Mouse (Mus musculus) heart, adult 18-20 months (tissue): ENCODE measurements around the gene Nt5dc2. TPM values are rescaled to one million over a fixed set of nuclear protein-coding genes. Genes with fewer than 3 reads are reported as not detected.

Experiments used
- DNase-seq, 2 experiments: peaks; one replicate each; pipeline ENCODE4 v3.0.0; 2021 to 2022; ENCODE audit warnings: mixed read lengths in 1 of 2
- long read RNA-seq, 2 experiments: library from polyadenylated mRNA; stranded (forward); transcript quantifications; one replicate each; pipeline ENCODE4 v2.0.0; 2021
- total RNA-seq, 2 experiments: library from RNA; stranded (reverse); gene quantifications; 2 replicates each; pipeline ENCODE4 v1.2.3; 2021

Gene Nt5dc2
- total RNA-seq = 10 to 100 TPM; 19.2 TPM
- long read RNA-seq, experiment 1, transcript Nt5dc2-204 (14 exons, 1,848 nt) = major isoform, 34 of 39 reads
- long read RNA-seq, experiment 1, partial matches to known transcripts = 2 of 39 reads
- long read RNA-seq, experiment 1, other reads (novel, unspliced or antisense) = 1 of 39 reads
- long read RNA-seq, experiment 2, transcript Nt5dc2-204 (14 exons, 1,848 nt) = major isoform, 22 of 27 reads
- long read RNA-seq, experiment 2, partial matches to known transcripts = 3 of 27 reads
- long read RNA-seq, experiment 2, other reads (novel, unspliced or antisense) = 2 of 27 reads

- DNase-seq = peak; percentile 90 to 93
These were observed at the start of gene Nt5dc2 for GRCm38 (mm10) chr14:31130236-31131220. TSS of gene Nt5dc2 (plus strand) at chr14:31131053.

DNA sequence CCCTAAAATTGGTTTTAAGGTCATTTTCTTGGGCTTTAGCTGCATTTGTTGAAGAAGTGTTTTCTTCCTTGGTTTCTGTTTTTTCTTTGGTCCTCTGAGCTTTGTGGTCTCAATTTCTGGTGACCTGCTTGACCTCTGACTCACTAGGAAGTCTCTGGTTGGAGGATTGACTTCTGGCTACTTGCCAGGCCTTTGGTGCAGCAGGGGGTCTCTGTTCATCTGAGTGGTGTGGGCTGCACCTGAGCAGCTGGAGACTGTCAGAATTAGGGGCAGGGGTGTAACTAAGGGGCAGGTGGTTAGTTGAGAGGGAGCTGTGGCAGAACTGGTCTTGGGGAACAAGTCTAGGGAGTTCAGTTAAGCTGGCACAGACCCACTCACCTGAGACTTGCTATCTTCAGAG lies 49.7 kb upstream of the Nt5dc2 start:
- no peak for DNase-seq

GRCm38 (mm10) chr14:31087433-31087832 lies 43.4 kb upstream of the Nt5dc2 start:
- no peak for DNase-seq

GRCm38 (mm10) chr14:31088515-31088914 lies 42.3 kb upstream of the Nt5dc2 start:
- DNase-seq = no peak

DNA sequence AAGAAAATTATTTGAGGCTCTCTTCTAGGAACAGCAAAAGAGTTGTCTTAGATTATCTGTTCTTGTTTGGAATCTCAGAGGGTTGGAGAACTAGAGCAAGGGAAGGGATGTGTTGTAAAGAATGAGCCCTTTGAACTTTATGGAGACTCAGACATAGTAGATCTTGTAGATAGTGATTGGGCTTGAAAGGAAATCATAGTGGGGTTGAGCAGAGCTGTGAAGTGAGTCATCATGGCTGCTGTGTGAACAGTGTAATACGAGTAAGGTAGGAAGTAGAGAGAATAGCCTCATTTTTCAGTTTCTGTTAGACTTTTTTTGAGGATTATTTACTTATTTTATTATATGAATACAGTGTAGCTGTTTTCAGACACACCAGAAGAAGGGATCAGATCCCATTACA lies 40.9 kb upstream of the Nt5dc2 start:
- DNase-seq = no peak

DNA sequence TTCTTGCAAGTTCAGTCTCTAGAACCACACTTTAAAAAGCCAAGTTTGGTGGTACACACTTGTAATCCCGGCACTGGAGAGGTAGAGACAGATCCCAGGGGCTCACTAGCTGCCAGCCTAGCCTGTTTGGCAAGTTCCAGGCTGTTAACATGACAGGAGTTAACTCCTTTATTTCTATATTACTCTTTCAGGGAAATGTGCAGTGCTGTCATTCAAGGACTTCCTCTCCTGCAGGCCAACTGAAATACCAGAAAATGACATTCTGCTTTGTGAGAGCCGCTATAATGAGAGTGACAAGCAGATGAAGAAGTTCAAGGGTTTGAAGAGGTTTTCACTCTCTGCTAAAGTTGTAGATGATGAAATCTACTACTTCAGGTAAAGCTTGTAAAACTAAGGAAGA lies 25.7 kb upstream of the Nt5dc2 start:
- no peak for DNase-seq

DNA sequence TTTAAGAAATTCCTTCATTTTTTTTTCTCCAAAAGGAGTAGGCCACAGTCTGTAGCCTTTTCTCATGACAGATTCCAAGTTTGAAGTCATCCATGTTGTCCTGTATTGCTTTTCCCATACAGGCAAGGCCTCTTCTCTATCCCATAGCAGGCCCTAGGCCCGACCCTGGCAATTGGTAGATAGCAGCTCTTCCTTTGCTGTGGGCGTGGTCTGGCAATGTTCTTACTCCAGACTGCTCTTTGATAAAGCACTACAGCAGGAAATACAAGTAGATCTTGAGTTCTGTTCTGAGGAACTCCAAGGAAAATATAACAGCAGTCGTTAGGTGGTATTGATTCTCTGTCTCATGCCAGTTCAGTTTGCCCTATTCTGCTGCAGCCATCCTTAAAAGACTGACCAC lies 20.2 kb upstream of the Nt5dc2 start:
- DNase-seq = no peak

GRCm38 (mm10) chr14:31112187-31112586 lies 18.7 kb upstream of the Nt5dc2 start:
- no peak for DNase-seq

- DNase-seq = no peak
These were observed 16.8 kb upstream of the Nt5dc2 start for GRCm38 (mm10) chr14:31114011-31114410.

GRCm38 (mm10) chr14:31115522-31115921 lies 15.3 kb upstream of the Nt5dc2 start:
- no peak for DNase-seq

GRCm38 (mm10) chr14:31125106-31126075 lies 5.5 kb upstream of the Nt5dc2 start:
- DNase-seq = peak in 1 of 2 experiments; percentile 5

DNA sequence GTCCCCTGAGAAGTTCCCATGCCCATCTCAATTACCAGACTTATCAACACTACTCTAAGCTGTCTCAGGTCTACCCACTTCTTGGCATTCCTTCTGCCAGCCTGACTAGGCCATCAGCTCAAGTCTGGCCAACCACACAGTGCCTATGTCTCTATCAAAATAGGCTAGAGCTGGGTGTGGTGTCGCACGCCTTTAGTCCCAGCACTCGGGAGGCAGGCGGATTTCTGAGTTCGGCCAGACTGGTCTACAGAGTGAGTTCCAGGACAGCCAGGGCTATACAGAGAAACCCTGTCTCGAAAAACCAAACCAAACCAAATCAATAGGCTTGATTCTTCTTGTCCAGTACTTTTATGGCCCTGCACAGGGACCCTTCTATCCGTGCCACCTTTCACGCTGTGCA lies 4.0 kb upstream of the Nt5dc2 start:
- no peak for DNase-seq

DNA sequence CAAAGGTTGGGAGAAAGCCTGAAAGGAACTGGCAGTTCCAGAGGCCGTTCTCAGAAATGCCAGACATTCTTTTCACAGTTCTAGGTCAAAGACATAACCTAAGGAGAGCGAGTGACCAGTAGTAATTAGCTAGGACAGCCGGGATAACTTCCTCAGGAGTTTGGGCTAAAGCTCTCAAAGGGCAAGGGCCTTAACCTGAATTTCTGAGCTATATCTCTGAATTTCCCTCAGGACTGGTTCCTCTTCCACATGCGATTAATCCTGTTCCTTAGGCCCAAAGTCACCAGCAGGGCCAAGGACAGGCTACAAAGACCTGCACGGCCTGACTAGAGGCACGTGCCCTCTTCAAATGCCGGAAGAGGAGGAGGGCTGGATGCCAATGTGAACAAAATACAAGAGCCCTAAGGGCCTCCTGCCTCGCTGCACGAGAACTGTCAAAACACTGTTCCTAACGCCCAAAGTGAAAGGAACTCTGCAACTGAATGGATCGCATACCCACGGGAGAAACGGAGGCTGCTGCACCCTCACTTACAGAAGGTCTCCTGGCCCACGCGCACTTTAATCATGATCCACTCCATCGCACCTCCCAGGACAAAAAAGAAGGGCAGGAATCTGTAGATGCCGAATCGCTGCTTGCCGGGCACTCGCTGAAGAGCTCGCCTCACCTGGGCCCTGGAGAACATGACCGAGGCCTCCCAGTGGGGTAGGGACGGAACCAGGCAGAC lies 2.6 kb upstream of the Nt5dc2 start:
- DNase-seq = peak; percentile 80 to 83

GRCm38 (mm10) chr14:31128826-31129219 lies 2.0 kb upstream of the Nt5dc2 start, which contains the start of gene Smim4:
TSS of gene Smim4 (minus strand) at chr14:31128956.
- peak; percentile 97 to 99 for DNase-seq

GRCm38 (mm10) chr14:31129326-31130235 lies 1.3 kb upstream of the Nt5dc2 start:
- DNase-seq = no peak

DNA sequence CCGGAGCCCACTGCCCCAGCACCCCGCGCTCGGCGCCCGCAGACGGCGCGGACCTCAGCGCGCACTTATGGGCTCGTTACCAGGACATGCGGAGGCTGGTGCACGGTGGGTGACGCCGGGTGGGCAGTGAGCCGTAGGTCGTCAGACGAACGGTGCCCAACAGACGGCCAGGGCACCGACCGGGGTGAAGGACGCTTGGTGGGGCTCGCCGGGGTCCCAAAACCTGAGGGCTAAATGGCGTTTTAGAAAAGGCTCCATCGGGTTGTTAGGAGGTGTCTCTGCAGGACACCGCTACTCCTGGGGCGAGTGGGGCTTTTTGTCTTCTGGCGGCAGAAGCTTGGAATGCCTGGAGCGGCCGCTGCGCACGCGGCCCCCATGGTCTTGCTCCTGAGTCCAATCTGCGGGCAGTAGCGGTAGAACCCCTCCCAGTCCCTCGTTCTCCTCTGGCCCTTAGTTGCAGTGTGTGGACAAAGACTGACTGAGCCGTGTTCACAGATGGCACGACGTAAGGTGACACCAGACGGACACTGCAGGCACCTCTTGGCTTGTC lies 494 bp downstream of the Nt5dc2 start:
- no peak for DNase-seq

- no peak for DNase-seq
These were observed 1.2 kb downstream of the Nt5dc2 start for GRCm38 (mm10) chr14:31132031-31132430.

DNA sequence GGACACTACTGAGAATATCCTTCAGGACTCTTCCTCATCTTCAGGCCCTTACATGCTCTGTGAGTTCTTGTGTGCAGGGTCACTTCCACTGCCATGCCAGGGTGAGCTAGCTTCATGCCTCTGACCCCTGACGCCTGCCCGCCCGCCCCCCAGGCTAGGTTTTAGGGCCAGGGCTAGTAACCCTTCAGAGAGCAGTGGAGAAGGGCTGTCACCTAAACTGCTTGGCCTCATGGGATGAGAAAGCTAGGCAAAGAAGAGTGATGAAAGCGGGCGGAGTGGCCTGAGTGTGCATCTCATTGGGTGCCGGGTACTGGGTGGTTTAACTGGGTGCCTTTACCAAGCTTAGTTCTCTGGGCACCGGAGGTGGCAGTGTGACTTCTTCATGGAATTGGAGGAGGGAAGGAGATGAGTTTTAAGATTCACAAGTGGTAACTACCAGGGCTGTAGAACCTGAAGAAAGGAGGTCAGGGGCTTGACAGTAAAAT lies 1.7 kb downstream of the Nt5dc2 start:
- DNase-seq = no peak

DNA sequence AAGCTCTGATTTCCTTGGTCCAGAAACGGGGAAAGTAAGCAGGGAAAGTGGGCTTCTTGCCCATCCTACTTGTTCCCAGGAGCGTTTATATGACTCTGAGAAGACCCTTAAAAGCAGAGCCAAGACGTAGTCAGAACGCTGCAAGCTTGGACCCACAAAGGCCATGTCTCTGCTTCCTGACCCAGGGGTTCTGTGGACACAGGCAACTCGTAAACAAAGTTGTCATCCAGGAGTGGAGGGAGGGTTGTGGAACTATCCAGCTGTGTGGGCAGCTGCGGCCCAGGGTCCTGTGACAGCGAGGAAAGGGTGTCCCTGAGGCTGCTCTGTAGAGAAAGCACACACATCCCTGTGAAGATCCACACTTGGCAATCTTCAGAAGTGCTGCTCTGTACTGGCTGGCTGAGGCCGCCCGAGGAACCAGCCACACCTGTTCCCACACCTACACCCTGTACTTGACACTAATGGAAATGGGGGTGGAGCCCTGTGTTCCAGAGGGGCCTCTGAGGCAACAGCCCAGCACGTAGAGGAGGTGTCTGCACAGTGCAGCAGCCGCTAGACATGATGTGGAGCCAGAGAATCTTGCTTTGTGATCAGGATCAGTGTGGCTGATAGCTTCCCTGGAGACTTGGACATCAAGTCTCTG lies 2.3 kb downstream of the Nt5dc2 start:
- DNase-seq = no peak
